Mouse (Mus musculus): ENCODE measurements around the gene Ercc4. TPM values are rescaled to one million over a fixed set of nuclear protein-coding genes. Genes with fewer than 3 reads are reported as not detected.
A peak's percentile ranks its signal among the peaks of the same experiment; 100 is the strongest.
"Not testable (repeated sequence)": the region's sequence is repeated elsewhere in the genome, so short reads cannot be mapped to it uniquely, and the experiment has no call there.

Gene Ercc4
- polyA plus RNA-seq (2015; fragmentation: Nextera tagmentation; extraction: Ambion mirVana) = 13.6 and 15.1 TPM in 2 replicates

DNA sequence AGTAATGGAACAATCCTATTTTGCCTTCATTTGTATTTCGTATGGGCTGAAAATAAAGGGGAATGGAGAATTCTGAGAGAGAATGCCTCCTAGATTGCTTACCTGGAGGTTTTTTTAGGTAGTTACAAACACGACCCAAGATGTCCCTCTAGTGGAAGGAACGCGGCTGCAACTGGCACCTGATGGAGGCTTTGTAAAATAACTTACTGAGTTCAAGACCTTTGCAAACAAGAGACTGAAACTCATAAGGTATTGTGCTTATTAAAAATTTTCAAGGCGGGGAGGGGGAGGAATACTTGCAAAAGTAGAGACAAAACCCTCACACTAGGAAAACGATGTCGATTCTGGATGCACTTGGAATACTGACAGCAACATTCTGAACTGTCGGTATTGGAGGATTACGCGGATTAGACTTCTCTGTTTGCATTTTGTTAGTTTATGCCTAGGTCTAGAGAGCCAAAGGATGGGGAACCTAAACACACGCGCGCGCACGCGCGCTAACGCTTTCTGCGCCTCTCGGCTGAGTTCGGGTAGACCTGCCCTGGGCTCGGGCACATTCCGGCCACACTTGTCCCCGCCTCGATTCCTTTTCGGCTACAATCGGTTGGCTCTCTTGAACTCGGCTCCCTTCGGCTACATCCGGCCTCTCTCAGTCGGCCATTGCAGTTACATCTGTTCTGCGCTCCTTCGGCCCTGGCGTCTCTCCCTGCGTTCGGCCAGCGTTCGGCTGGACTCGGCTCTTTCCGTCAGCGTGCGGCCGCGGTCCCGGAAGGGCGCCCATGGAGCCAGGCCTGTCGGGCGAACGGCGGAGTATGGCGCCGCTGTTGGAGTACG, at the start of gene Ercc4:
Ercc4 (plus strand) TSS at position 529 of the 834 bp plus-strand sequence.
- Histone ChIP-seq H3K27me3 (no peaks in the 10 kb centered on the region), H3K9me3 (no peaks in the 10 kb centered on the region), H3K36me3 (peaks cover 20% of the 10 kb centered on the region), H3K4me1 (replicated peaks) (peaks cover 8% of the 10 kb centered on the region), H3K4me3 (peak within 1 kb of the TSS; percentile 74), H3K9ac (peak within 1 kb of the TSS; percentile 92), H3K4me2 (peak within 1 kb of the TSS; percentile 74), H3K27ac (replicated peaks) (peak within 1 kb of the TSS; percentile 91)
- WGBS = 1% methylated on average over 53 of the region's 53 CpGs
- ATAC-seq (ENCODE audit: low read depth) = peak; percentile 99

DNA sequence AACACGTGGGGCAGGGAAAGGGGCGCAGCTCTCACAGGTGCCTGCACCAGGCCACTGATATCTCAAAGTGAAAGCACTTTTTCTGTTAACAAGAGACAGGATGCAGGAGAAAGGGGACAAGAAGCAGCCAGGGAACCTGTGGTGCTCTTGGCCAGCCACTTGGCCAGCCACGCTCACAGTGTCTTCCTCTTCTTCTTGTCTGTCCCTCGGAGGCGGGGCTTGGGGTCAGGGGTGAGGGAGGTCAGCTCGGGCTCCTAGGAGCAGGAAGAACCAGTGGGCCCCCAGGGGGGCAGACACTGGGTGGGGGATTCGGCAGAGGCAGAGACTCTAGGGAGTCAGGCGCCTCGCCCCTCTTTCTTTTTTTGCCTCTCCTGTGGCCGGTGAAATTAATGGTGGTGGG, 48.4 kb upstream of the Ercc4 start:
- Histone ChIP-seq H3K27ac (replicated peaks) (no peak overlapping the region), H3K9ac (no peak overlapping the region), H3K4me3 (no peak overlapping the region), H3K4me1 (replicated peaks) (no peaks in the 10 kb centered on the region), H3K27me3 (no peaks in the 10 kb centered on the region), H3K4me2 (no peak overlapping the region), H3K36me3 (no peaks in the 10 kb centered on the region), H3K9me3 (no peaks in the 10 kb centered on the region)
- 48% methylated on average over 10 of the region's 10 CpGs for WGBS
- no peak for ATAC-seq (ENCODE audit: low read depth)

DNA sequence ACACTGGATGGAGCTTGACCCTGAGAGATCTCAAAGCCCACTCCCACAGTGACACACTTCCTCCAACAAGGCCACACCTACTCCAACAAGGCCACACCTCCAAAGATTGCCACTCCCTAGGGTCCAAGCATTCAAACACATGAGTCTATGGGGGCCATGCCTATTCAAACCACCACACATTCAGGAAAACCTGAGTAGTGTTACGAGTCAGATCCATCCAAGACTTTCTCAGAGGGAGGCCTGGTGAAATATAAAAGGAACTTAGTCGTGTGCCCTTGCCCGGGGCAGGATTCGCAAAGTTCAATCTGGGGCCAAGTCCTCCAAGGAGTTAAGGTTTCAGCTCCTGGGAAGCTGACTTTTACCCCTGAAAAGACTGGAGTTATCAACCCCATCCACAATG, 35.3 kb upstream of the Ercc4 start:
- no peak for ATAC-seq (ENCODE audit: low read depth)
- no peak overlapping the region for H3K4me3 ChIP-seq
- no peaks in the 10 kb centered on the region for H3K36me3 ChIP-seq
- no peak overlapping the region for H3K9ac ChIP-seq
- H3K4me2 ChIP-seq = no peak overlapping the region
- WGBS = 86% methylated on average over 4 of the region's 4 CpGs
- no peaks in the 10 kb centered on the region for H3K9me3 ChIP-seq
- no peaks in the 10 kb centered on the region; the same call in 1 of the 2 replicates for H3K4me1 ChIP-seq (replicated peaks)
- H3K27me3 ChIP-seq = no peaks in the 10 kb centered on the region
- no peak overlapping the region for H3K27ac ChIP-seq (replicated peaks)

DNA sequence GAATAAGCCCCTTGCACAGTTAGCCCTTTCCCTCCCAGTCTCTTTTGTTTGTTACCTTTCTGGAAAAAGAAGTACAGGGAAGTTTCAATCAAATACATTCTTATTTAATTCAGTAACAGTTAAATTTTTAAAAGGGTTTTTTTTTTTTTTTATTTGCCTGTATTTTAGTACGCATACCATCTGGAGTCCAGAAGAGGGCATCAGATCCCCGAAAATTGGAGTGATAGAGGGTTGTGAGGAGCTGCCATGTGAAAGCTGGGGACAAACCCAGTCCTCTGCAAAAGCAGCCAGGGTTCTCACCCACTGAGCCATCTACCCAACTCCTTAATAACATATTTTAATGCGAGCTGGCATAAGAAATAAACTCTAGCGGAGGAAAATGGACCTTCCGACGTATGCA, 29.3 kb upstream of the Ercc4 start:
- no peaks in the 10 kb centered on the region; the same call in 1 of the 2 replicates for H3K4me1 ChIP-seq (replicated peaks)
- H3K9me3 ChIP-seq = no peaks in the 10 kb centered on the region
- H3K27me3 ChIP-seq = no peaks in the 10 kb centered on the region
- H3K4me3 ChIP-seq = no peak overlapping the region
- no peak overlapping the region for H3K27ac ChIP-seq (replicated peaks)
- 79% methylated on average over 6 of the region's 6 CpGs for WGBS
- no peaks in the 10 kb centered on the region for H3K36me3 ChIP-seq
- H3K4me2 ChIP-seq = no peak overlapping the region
- H3K9ac ChIP-seq = no peak overlapping the region
- no peak for ATAC-seq (ENCODE audit: low read depth)

DNA sequence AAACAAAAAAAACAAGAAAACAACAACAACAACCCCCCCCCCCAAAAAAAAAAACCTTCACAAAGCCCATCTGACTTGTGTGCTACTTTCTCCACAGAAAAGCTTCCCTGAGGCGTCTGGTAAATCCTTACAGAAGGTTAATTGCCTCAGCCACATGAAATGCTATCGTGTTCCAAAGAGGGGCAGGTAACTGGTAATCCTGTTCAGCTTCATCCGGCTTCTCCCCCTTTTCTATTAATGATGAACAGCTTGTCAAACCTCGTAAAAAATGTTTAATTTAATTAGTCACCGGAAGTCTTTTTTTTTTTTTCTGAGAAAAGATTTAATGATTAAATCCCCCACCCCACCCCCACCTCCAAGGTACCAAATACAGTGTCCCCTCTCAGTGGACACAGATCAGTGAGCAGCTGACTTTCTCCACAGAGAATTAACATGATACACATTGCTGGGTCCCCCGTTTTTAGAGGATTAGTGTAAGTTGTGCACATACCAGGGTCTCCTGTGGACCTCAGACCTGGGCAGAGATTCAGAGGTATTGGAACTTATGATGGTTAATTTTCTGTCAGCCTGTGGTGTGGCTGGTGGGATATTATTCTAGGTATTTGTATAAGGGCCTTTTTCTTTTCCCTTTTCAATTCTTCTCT, 26.2 kb upstream of the Ercc4 start:
- no peak overlapping the region for H3K9ac ChIP-seq
- H3K4me2 ChIP-seq = no peak overlapping the region
- no peak for ATAC-seq (ENCODE audit: low read depth)

DNA sequence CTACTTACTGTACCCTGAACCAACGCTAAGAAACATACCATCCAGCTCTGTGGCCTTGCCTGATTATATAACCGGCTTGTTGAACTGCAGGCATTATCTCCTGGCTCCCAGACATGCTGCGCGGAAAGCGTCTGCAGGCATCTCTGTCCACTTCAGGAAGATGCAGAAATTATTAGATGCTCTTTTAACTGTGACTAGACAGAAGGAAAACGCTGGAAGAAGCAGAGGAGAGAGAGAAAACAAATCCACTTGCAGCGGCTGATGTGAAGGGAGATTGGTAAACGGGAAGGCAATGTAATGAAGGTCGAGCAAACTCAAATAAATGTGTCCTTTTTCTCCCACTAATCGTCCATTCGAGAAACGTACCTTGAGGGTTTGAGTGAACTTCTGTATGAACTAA, 1.1 kb upstream of the Ercc4 start:
- peaks cover 10% of the 10 kb centered on the region for H3K36me3 ChIP-seq
- H3K27me3 ChIP-seq = no peaks in the 10 kb centered on the region
- WGBS = 95% methylated on average over 12 of the region's 12 CpGs
- no peak overlapping the region for H3K4me3 ChIP-seq
- ATAC-seq (ENCODE audit: low read depth) = no peak
- no peak overlapping the region for H3K9ac ChIP-seq
- H3K9me3 ChIP-seq = no peaks in the 10 kb centered on the region
- peaks cover 8% of the 10 kb centered on the region for H3K4me1 ChIP-seq (replicated peaks)
- no peak overlapping the region for H3K27ac ChIP-seq (replicated peaks)
- H3K4me2 ChIP-seq = no peak overlapping the region

More for the DNA sequence above, 26.2 kb upstream of the Ercc4 start:
- Histone ChIP-seq H3K27me3 (no peaks in the 10 kb centered on the region), H3K27ac (replicated peaks) (no peak overlapping the region), H3K9me3 (no peaks in the 10 kb centered on the region), H3K4me3 (no peak overlapping the region), H3K36me3 (no peaks in the 10 kb centered on the region), H3K4me1 (replicated peaks) (no peaks in the 10 kb centered on the region; the same call in 1 of the 2 replicates)
- 71% methylated on average over 6 of the region's 6 CpGs for WGBS

DNA sequence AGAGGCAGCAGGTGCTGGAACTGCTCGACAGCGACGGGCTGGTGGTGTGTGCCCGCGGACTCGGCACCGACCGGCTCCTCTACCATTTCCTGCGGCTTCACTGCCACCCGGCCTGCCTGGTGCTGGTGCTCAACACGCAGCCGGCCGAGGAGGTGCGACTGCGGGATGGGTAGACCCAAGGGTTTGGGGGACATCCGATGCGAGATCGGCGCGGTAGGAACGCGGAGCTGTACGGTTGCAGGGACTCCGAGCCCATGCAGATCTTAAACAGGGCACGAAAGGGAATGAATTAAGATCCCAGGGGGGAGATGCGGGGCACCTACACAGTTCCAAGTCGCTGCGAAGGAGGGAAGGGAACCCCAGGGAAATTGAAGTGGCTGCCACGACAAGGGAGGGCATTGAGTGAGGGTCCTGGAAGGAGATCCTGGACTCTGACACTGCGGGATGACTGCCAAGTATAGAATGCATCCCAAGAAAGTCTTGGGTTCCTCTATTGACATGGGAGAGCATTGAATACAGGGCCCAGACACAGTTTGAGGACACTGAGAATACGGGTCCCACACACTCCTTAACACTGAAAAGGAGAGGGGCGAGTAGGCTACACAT, 609 bp downstream of the Ercc4 start:
- Histone ChIP-seq H3K27ac (replicated peaks) (peak overlapping the region; percentile 91), H3K4me3 (peak overlapping the region; percentile 74), H3K9me3 (no peaks in the 10 kb centered on the region), H3K4me2 (peak overlapping the region; percentile 74), H3K9ac (peak overlapping the region; percentile 92), H3K4me1 (replicated peaks) (peaks cover 8% of the 10 kb centered on the region), H3K27me3 (no peaks in the 10 kb centered on the region), H3K36me3 (peaks cover 27% of the 10 kb centered on the region)
- WGBS = 0% methylated on average over 30 of the region's 32 CpGs
- ATAC-seq (ENCODE audit: low read depth) = peak; percentile 82

DNA sequence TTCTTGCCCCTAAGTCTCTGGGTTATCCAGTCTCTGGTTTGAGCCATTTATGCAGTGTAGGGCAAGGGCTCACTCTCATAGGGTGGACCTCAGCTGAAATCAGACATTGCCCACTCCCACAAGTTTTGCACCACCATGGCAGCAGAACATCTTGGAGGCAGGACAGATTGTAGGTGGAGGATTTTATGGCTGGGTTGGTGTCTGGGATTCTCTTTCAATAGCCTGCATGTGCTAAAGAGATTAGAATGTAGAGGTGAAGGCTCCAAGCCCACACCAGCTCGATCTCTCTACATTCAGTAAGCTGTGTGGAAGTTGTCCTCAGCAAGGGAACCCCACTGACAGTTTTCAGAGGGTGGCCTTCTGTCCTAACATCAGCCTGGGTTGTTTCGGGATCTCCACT, 5.3 kb downstream of the Ercc4 start:
- no peak overlapping the region for H3K4me2 ChIP-seq
- no peak for ATAC-seq (ENCODE audit: low read depth)
- H3K27me3 ChIP-seq = no peaks in the 10 kb centered on the region
- H3K4me3 ChIP-seq = no peak overlapping the region
- peaks cover 39% of the 10 kb centered on the region for H3K36me3 ChIP-seq
- H3K4me1 ChIP-seq (replicated peaks) = peaks cover 8% of the 10 kb centered on the region
- no peak overlapping the region for H3K9ac ChIP-seq
- 92% methylated on average over 2 of the region's 2 CpGs for WGBS
- H3K9me3 ChIP-seq = no peaks in the 10 kb centered on the region
- no peak overlapping the region for H3K27ac ChIP-seq (replicated peaks)

DNA sequence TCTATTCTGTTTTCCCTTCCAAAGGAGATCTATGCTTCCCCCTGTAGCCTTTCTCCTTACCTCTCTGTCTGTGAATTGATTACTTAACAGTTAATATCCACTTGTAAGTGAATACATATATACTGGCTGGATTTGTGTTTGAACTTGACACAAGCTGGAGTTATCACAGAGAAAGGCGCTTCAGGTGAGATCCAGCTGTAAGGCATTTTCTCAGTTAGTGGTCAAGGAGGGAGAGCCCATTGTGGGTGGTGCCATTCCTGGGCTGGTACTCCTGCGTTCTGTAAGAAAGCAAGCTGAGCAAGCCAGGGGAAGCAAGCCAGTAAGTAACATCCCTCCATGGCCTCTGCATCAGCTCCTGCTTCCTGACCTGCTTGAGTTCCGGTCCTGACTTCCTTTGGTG, 6.0 kb downstream of the Ercc4 start:
- not testable (repeated sequence) for H3K4me1 ChIP-seq (replicated peaks); H3K27me3 ChIP-seq; H3K9ac ChIP-seq; ATAC-seq (ENCODE audit: low read depth); H3K4me3 ChIP-seq; H3K4me2 ChIP-seq; H3K27ac ChIP-seq (replicated peaks); H3K9me3 ChIP-seq
- H3K36me3 ChIP-seq = peaks cover 44% of the 10 kb centered on the region
- WGBS = 86% methylated on average over 3 of the region's 3 CpGs

DNA sequence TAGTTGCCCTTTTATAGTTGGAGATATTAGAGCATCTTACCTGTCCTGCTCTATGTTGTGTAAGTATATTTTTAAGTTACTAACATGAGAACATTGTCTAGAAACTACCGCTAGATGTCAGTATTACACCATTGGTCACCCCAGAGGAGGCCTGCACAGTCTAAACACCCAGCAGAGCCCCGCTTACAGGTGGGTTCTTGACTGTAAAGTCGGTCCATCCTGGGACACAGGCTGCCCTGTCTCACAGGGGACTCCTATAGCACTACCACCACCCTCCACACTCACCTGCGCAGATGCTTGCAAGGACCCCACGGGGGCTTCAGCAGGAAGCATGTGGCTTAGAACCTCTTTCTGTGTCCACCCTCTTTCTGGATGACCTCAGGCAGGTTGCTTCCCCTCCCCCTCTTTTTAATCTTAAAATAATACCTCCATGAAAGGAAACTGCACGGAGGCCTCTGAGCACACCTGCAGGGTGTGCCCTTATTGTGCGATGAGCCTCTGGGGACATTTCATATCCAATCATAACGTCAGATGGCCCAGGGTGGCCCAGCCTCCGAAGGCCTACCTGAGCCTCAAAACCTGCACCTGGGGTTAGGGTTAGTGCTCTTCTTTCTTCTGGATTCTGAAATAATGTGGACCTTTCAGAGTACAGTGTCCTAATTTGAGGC, 7.9 kb downstream of the Ercc4 start:
- no peaks in the 10 kb centered on the region for H3K9me3 ChIP-seq
- no peak overlapping the region for H3K9ac ChIP-seq
- peak; percentile 93 for ATAC-seq (ENCODE audit: low read depth)
- no peak overlapping the region for H3K4me3 ChIP-seq
- no peak overlapping the region for H3K27ac ChIP-seq (replicated peaks)
- no peaks in the 10 kb centered on the region for H3K27me3 ChIP-seq
- H3K4me2 ChIP-seq = no peak overlapping the region
- H3K4me1 ChIP-seq (replicated peaks) = no peaks in the 10 kb centered on the region
- 69% methylated on average over 9 of the region's 9 CpGs for WGBS
- peaks cover 60% of the 10 kb centered on the region for H3K36me3 ChIP-seq

DNA sequence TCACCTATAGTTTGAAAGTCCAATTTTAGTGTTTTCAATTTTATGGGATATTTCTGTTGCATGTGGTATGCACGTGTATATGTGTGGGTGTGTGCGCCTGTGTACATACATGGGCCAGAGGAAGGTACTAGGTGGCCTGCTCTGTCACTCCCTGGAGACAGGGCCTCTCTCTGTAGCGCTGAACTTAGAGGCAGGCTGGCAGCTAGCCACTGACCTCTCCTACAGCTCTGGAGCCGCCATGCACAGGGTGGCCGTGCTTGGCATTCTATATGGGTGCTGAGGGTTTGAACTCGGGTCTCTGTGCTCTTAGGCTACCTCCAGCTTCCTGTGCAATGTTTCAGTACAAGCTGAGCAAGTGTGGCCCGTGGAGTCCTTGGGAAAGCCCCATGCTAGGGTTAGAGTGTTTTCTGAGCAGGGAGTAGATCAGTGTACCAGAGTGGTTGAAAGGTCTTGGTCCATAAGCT, 8.5 kb downstream of the Ercc4 start:
- ATAC-seq (ENCODE audit: low read depth) = no peak
- WGBS = 92% methylated on average over 7 of the region's 7 CpGs
- Histone ChIP-seq H3K9me3 (no peaks in the 10 kb centered on the region), H3K4me3 (no peak overlapping the region), H3K4me2 (no peak overlapping the region), H3K4me1 (replicated peaks) (no peaks in the 10 kb centered on the region), H3K36me3 (peaks cover 60% of the 10 kb centered on the region), H3K9ac (no peak overlapping the region), H3K27ac (replicated peaks) (no peak overlapping the region), H3K27me3 (no peaks in the 10 kb centered on the region)

All from neural tube, embryonic 13.5 days (tissue).